Mouse (Mus musculus) lung, embryonic 14.5 days (tissue): ENCODE measurements around the gene Dpm1. TPM values are rescaled to one million over a fixed set of nuclear protein-coding genes. Genes with fewer than 3 reads are reported as not detected.
A peak's percentile ranks its signal among the peaks of the same experiment; 100 is the strongest.

ENCODE experiments used
- ATAC-seq: fragments of 200-750 bp; cut with Nextera tagmentation; 2 replicates; pipeline ENCODE4 v1.8.0; 2017; ENCODE audit warnings: mild to moderate bottlenecking, moderate TSS enrichment, moderate library complexity; ENCODE audit not compliant: insufficient read depth
- DNase-seq: peaks from one replicate; pipeline ENCODE4 v3.0.0-alpha.2; 2015
- H3K27ac ChIP-seq: fragments of 300-500 bp; sonication (generic); 2 replicates; pipeline ENCODE4 v1.5.1; 2014; ENCODE audit warnings: low read depth, mild to moderate bottlenecking, moderate library complexity
- H3K27me3 ChIP-seq: fragments of 300-500 bp; sonication (generic); 2 replicates; pipeline ENCODE4 v1.6.1; 2014; ENCODE audit warnings: low read length, control low read depth; ENCODE audit not compliant: insufficient read depth
- H3K36me3 ChIP-seq: fragments of 300-500 bp; sonication (generic); 2 replicates; pipeline ENCODE4 v1.6.1; 2014; ENCODE audit warnings: control low read depth; ENCODE audit not compliant: insufficient read depth
- H3K4me1 ChIP-seq: fragments of 300-500 bp; sonication (generic); 2 replicates; pipeline ENCODE4 v1.6.1; 2014; ENCODE audit warnings: antibody characterized with exemption, control low read depth; ENCODE audit not compliant: insufficient read depth
- H3K4me2 ChIP-seq: fragments of 300-500 bp; sonication (generic); 2 replicates; pipeline ENCODE4 v1.6.1; 2014; ENCODE audit warnings: mild to moderate bottlenecking
- H3K4me3 ChIP-seq: fragments of 300-500 bp; sonication (generic); 2 replicates; pipeline ENCODE4 v1.5.1; 2014; ENCODE audit warnings: low read depth, low read length
- H3K9ac ChIP-seq: fragments of 300-500 bp; sonication (generic); 2 replicates; pipeline ENCODE4 v1.6.1; 2014
- H3K9me3 ChIP-seq: fragments of 300-500 bp; sonication (generic); 2 replicates; pipeline ENCODE4 v1.6.1; 2016; ENCODE audit warnings: low read depth, low read length, control low read depth
- CTCF ChIP-seq: IDR thresholded peaks from 2 replicates; pipeline ENCODE4 v1.5.1; 2016; ENCODE audit warnings: antibody characterized with exemption, low read depth
- WGBS: fragments of 180-500 bp; shearing (Covaris S2); extraction: QIAGEN DNeasy Blood & Tissue Kit; methylation state at CpG from one replicate; pipeline ENCODE4 v1.1.7; 2014; 5-methylcytosine and 5-hydroxymethylcytosine counted together
- polyA plus RNA-seq: library from polyadenylated mRNA; unstranded; fragments of >200 nt; fragmentation: Nextera tagmentation; extraction: Ambion mirVana; gene quantifications from 2 replicates; pipeline ENCODE4 v1.2.1, GENCODE M21; 2014

Gene Dpm1
- polyA plus RNA-seq, 1 experiment from 2014 or later, result 81.4 TPM

DNA sequence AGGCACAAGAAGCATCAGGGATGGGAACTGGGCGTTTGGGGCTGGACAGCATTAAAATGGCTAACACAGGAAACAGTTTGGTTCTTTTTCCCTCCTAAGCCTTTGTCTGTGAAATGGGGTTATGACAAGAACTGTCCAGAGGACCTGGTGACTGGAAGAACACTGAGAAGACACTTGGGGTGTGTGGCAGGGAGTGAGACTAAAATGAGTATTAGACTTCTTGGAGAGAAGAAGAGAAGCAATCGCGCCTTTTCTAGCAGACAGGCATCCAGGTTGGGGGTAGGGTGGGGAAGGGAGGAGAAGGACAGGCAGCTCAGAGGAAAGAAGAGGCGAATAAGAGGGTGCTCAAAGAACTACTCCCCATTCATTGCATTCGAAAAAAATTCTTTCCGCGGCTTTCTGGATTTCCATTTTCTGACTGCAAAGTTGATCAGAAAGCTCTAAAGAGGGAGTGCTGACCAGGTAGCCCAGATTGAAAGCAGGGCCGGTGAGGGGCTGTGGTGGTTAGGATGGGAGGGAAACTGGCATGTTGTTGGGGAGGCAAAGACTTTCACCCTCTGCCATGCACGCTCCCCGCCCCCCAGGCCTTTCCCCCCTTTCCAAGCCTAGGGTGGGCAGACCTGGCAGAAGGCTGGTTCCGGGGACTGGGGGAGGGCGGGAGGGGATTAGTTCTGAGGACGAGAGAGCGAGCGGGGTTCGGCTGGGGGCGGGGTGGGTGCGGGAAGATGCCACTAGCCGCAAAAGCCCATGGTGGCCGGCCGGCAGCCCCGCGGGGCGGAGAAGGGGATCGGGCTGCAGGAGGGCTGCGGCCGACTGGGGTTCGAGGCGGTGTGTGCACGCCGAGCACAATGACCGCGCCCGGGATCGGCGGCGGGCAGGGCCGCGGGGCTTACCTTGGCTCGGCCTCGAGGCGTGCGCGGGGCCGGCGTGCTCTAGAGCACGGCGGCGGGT is 24.4 kb downstream of the Dpm1 start:
- peak overlapping the region; percentile 100 for H3K9ac ChIP-seq
- peak overlapping the region; percentile 82 for H3K4me2 ChIP-seq
- peak overlapping the region; percentile 99 for H3K27ac ChIP-seq
- peak; percentile 10; the same call in 1 of the 2 replicates for ATAC-seq
- H3K4me1 ChIP-seq, result peaks cover 8% of the 10 kb centered on the region; the same call in 1 of the 2 replicates
- TF ChIP-seq CTCF, result no peak
- peaks cover 52% of the 10 kb centered on the region for H3K36me3 ChIP-seq
- DNase-seq, result no peak
- no peaks in the 10 kb centered on the region for H3K27me3 ChIP-seq
- WGBS, result under 1% methylated on average over 48 of the region's 49 CpGs
- H3K4me3 ChIP-seq, result peak overlapping the region; percentile 98
- no peaks in the 10 kb centered on the region for H3K9me3 ChIP-seq

- H3K9me3 ChIP-seq, result no peaks in the 10 kb centered on the region
- TF ChIP-seq CTCF, result peak; percentile 99
- peak overlapping the region; percentile 82 for H3K4me2 ChIP-seq
- H3K36me3 ChIP-seq, result peaks cover 47% of the 10 kb centered on the region
- no peaks in the 10 kb centered on the region for H3K27me3 ChIP-seq
- H3K9ac ChIP-seq, result peak overlapping the region; percentile 100
- DNase-seq (peak; percentile 96), ATAC-seq (peak; percentile 25)
- H3K4me1 ChIP-seq, result peaks cover 8% of the 10 kb centered on the region; the same call in 1 of the 2 replicates
- H3K4me3 ChIP-seq, result peak overlapping the region; percentile 98
- 3% methylated on average over 6 of the region's 6 CpGs for WGBS
- peak overlapping the region; percentile 99; the same call in 1 of the 2 replicates for H3K27ac ChIP-seq
These were observed 25.1 kb downstream of the Dpm1 start for GRCm38 (mm10) chr2:168205265-168205664.

DNA sequence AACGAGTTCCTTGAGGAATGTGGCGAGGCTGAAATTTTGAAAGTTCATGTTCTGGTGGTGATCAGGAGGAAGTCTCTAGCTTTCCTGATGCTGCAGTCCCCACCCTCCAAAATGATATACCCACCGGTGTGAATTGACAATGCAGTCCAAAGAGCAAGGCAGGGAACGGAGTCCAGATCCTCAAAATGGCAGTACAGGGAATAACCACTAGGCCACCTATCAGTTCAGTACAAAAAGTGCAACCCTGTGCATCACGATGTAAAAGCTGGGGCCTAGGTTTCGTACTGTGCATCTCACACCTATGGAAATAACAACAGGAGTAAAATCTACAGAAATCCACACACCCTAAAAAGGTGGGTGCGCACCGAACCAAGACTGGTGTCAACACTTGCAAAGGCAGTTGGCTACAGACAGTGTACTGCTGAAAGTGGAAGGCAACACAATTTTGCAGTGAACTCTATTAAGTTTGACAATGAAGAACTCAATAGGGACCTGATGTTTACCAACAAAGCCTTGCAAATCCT is 25.9 kb downstream of the Dpm1 start:
- H3K9ac ChIP-seq, result peak overlapping the region; percentile 100; the same call in 1 of the 2 replicates
- H3K27me3 ChIP-seq, result no peaks in the 10 kb centered on the region
- peak overlapping the region; percentile 98 for H3K4me3 ChIP-seq
- no peak overlapping the region for H3K27ac ChIP-seq
- TF ChIP-seq CTCF, result peak; percentile 36
- peak overlapping the region; percentile 82 for H3K4me2 ChIP-seq
- H3K9me3 ChIP-seq, result no peaks in the 10 kb centered on the region
- peaks cover 42% of the 10 kb centered on the region for H3K36me3 ChIP-seq
- WGBS, result 73% methylated on average over 8 of the region's 8 CpGs
- H3K4me1 ChIP-seq, result peaks cover 8% of the 10 kb centered on the region
- DNase-seq (no peak), ATAC-seq (no peak)

- no peak overlapping the region for H3K27ac ChIP-seq
- no peak overlapping the region for H3K4me2 ChIP-seq
- TF ChIP-seq CTCF, result no peak
- peaks cover 61% of the 10 kb centered on the region for H3K36me3 ChIP-seq
- 66% methylated on average over 4 of the region's 5 CpGs for WGBS
- no peaks in the 10 kb centered on the region for H3K9me3 ChIP-seq
- ATAC-seq (no peak), DNase-seq (no peak)
- no peaks in the 10 kb centered on the region for H3K27me3 ChIP-seq
- peaks cover 10% of the 10 kb centered on the region; the same call in 1 of the 2 replicates for H3K4me1 ChIP-seq
- no peak overlapping the region for H3K4me3 ChIP-seq
- H3K9ac ChIP-seq, result no peak overlapping the region
These were observed 30.2 kb downstream of the Dpm1 start for GRCm38 (mm10) chr2:168200014-168200691.

GRCm38 (mm10) chr2:168199476-168199875 is 30.9 kb downstream of the Dpm1 start:
- H3K4me2 ChIP-seq, result peak overlapping the region; percentile 25; the same call in 1 of the 2 replicates
- DNase-seq (no peak), ATAC-seq (no peak)
- no peaks in the 10 kb centered on the region for H3K9me3 ChIP-seq
- no peak overlapping the region for H3K9ac ChIP-seq
- peaks cover 58% of the 10 kb centered on the region for H3K36me3 ChIP-seq
- no peak overlapping the region for H3K27ac ChIP-seq
- no peak for TF ChIP-seq CTCF
- 86% methylated on average over 4 of the region's 4 CpGs for WGBS
- peaks cover 6% of the 10 kb centered on the region; the same call in 1 of the 2 replicates for H3K4me1 ChIP-seq
- H3K4me3 ChIP-seq, result no peak overlapping the region
- no peaks in the 10 kb centered on the region for H3K27me3 ChIP-seq

GRCm38 (mm10) chr2:168198421-168198820 is 32.0 kb downstream of the Dpm1 start:
- Histone ChIP-seq H3K4me1 (peaks cover 6% of the 10 kb centered on the region; the same call in 1 of the 2 replicates), H3K27me3 (no peaks in the 10 kb centered on the region), H3K4me3 (no peak overlapping the region), H3K9ac (no peak overlapping the region), H3K9me3 (no peaks in the 10 kb centered on the region), H3K4me2 (no peak overlapping the region; the same call in 1 of the 2 replicates), H3K36me3 (peaks cover 55% of the 10 kb centered on the region), H3K27ac (no peak overlapping the region)
- ATAC-seq (no peak), DNase-seq (no peak)
- WGBS, result 73% methylated on average over 1 of the region's 1 CpGs
- TF ChIP-seq CTCF, result no peak

DNA sequence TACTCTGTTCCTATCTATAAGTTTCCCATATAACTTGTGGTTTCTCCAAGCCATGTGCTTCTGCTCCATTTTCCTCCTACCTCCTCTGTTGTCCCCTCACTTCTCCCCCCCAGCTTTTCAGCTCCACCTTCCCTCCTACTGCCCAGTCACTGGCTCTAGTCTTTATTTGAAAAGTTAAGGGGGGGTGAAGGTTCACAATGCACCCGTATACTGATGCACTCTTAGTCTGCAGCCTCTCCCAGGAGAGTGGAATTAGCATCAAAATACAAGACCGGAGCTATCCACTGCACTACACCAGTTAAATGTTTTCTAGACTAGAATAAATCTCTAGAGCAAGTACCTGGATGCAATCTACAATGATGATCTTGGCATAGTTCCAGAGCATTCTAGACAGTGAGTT is 34.7 kb downstream of the Dpm1 start:
- no peak for ATAC-seq
- Histone ChIP-seq H3K4me3 (no peak overlapping the region), H3K9ac (no peak overlapping the region), H3K4me2 (no peak overlapping the region), H3K9me3 (no peaks in the 10 kb centered on the region), H3K27ac (no peak overlapping the region), H3K36me3 (peaks cover 54% of the 10 kb centered on the region), H3K4me1 (peaks cover 6% of the 10 kb centered on the region; the same call in 1 of the 2 replicates), H3K27me3 (no peaks in the 10 kb centered on the region)
- no peak for DNase-seq
- WGBS, result 56% methylated on average over 2 of the region's 2 CpGs
- TF ChIP-seq CTCF, result no peak
